Mouse (Mus musculus) kidney, embryonic 14.5 days (tissue): ENCODE data around the gene Sox5. TPM values are rescaled to one million over a fixed set of nuclear protein-coding genes. Genes with fewer than 3 reads are reported as not detected.

Experiments
- ATAC-seq: fragments of 200-750 bp; cut with Nextera tagmentation; 2 replicates; pipeline ENCODE4 v1.8.0; 2017; ENCODE audit warnings: moderate number of reproducible peaks, mild to moderate bottlenecking, moderate TSS enrichment, moderate library complexity; ENCODE audit not compliant: low FRiP score, low TSS enrichment
- H3K27ac ChIP-seq: fragments of 300-500 bp; sonication (generic); 2 replicates; pipeline ENCODE4 v1.5.1; 2014; ENCODE audit warnings: low read depth, mild to moderate bottlenecking, low read length, moderate library complexity, mixed read lengths
- H3K27me3 ChIP-seq: fragments of 300-500 bp; sonication (generic); 2 replicates; pipeline ENCODE4 v1.6.1; 2014; ENCODE audit warnings: mild to moderate bottlenecking, low read length; ENCODE audit not compliant: control insufficient read depth, insufficient read depth
- H3K36me3 ChIP-seq: fragments of 300-500 bp; sonication (generic); 2 replicates; pipeline ENCODE4 v1.6.1; 2014; ENCODE audit warnings: low read length, mixed read lengths; ENCODE audit not compliant: control insufficient read depth, insufficient read depth
- H3K4me1 ChIP-seq: fragments of 300-500 bp; sonication (generic); 2 replicates; pipeline ENCODE4 v1.6.1; 2014; ENCODE audit warnings: low read length, mixed read lengths; ENCODE audit not compliant: control insufficient read depth, insufficient read depth
- H3K4me2 ChIP-seq: fragments of 300-500 bp; sonication (generic); replicated peaks from 2 replicates; pipeline ENCODE4 v1.6.1; 2014; ENCODE audit warnings: low read depth, mild to moderate bottlenecking, low read length
- H3K4me3 ChIP-seq: fragments of 300-500 bp; sonication (generic); 2 replicates; pipeline ENCODE4 v1.5.1; 2014; ENCODE audit warnings: mild to moderate bottlenecking, low read length
- H3K9ac ChIP-seq: fragments of 300-500 bp; sonication (generic); 2 replicates; pipeline ENCODE4 v1.6.1; 2014; ENCODE audit warnings: low read depth, mild to moderate bottlenecking, low read length, moderate library complexity
- H3K9me3 ChIP-seq: fragments of 300-500 bp; sonication (generic); 2 replicates; pipeline ENCODE4 v1.6.1; 2016; ENCODE audit warnings: low read length; ENCODE audit not compliant: control insufficient read depth
- WGBS: fragments of 180-500 bp; shearing (Covaris S2); extraction: QIAGEN DNeasy Blood & Tissue Kit; methylation state at CpG from one replicate; pipeline ENCODE4 v1.1.7; 2014; 5-methylcytosine and 5-hydroxymethylcytosine counted together
- polyA plus RNA-seq: library from polyadenylated mRNA; unstranded; fragments of >200 nt; fragmentation: Nextera tagmentation; extraction: Ambion mirVana; gene quantifications from 2 replicates; pipeline ENCODE4 v1.2.1, GENCODE M21; 2014

Sox5 gene
- polyA plus RNA-seq, 1 experiment from 2014 or later: 13.0 TPM

- Histone ChIP-seq H3K4me2 (no peak overlapping the region), H3K27ac (no peak overlapping the region), H3K9ac (no peak overlapping the region), H3K4me3 (no peak overlapping the region), H3K27me3 (no peaks in the 10 kb centered on the region), H3K9me3 (no peaks in the 10 kb centered on the region; the same call in 1 of the 2 replicates), H3K36me3 (no peaks in the 10 kb centered on the region), H3K4me1 (peaks cover 18% of the 10 kb centered on the region; the same call in 1 of the 2 replicates)
- 44% methylated on average over 6 of the region's 6 CpGs for WGBS
- ATAC-seq: no peak
These were observed 183.3 kb downstream of the Sox5 start for GRCm38 (mm10) chr6:144598324-144598973.

GRCm38 (mm10) chr6:144596536-144597210 is 185.1 kb downstream of the Sox5 start:
- no peaks in the 10 kb centered on the region for H3K9me3 ChIP-seq
- peaks cover 18% of the 10 kb centered on the region; the same call in 1 of the 2 replicates for H3K4me1 ChIP-seq
- H3K4me2 ChIP-seq: no peak overlapping the region
- H3K9ac ChIP-seq: no peak overlapping the region
- 37% methylated on average over 8 of the region's 8 CpGs for WGBS
- peak; percentile 90 for ATAC-seq
- no peak overlapping the region for H3K4me3 ChIP-seq
- H3K27ac ChIP-seq: no peak overlapping the region
- no peaks in the 10 kb centered on the region for H3K27me3 ChIP-seq
- no peaks in the 10 kb centered on the region for H3K36me3 ChIP-seq

GRCm38 (mm10) chr6:144584854-144585253 is 196.9 kb downstream of the Sox5 start:
- Histone ChIP-seq H3K27ac (0 out of 2 replicates have a peak overlapping the region, but pooled peaks have one; percentile 38), H3K36me3 (no peaks in the 10 kb centered on the region), H3K4me1 (no peaks in the 10 kb centered on the region), H3K27me3 (no peaks in the 10 kb centered on the region), H3K4me3 (no peak overlapping the region), H3K9ac (no peak overlapping the region), H3K4me2 (no peak overlapping the region), H3K9me3 (no peaks in the 10 kb centered on the region)
- WGBS: 47% methylated on average over 5 of the region's 5 CpGs
- ATAC-seq: no peak

GRCm38 (mm10) chr6:144584074-144584840 is 197.5 kb downstream of the Sox5 start:
- Histone ChIP-seq H3K36me3 (no peaks in the 10 kb centered on the region), H3K27me3 (no peaks in the 10 kb centered on the region), H3K9ac (no peak overlapping the region), H3K9me3 (no peaks in the 10 kb centered on the region), H3K4me1 (0 out of 2 replicates have a peak, but pooled peaks cover 4% of the 10 kb centered on the region), H3K27ac (0 out of 2 replicates have a peak overlapping the region, but pooled peaks have one; percentile 38), H3K4me2 (no peak overlapping the region), H3K4me3 (no peak overlapping the region)
- ATAC-seq: no peak
- 59% methylated on average over 11 of the region's 11 CpGs for WGBS

- ATAC-seq: no peak
- Histone ChIP-seq H3K36me3 (no peaks in the 10 kb centered on the region), H3K4me1 (0 out of 2 replicates have a peak, but pooled peaks cover 6% of the 10 kb centered on the region), H3K4me3 (no peak overlapping the region), H3K9me3 (no peaks in the 10 kb centered on the region), H3K27ac (no peak overlapping the region), H3K27me3 (no peaks in the 10 kb centered on the region), H3K9ac (no peak overlapping the region), H3K4me2 (no peak overlapping the region)
- 16% methylated on average over 12 of the region's 12 CpGs for WGBS
These were observed 202.5 kb downstream of the Sox5 start for GRCm38 (mm10) chr6:144579301-144579700.

GRCm38 (mm10) chr6:144570850-144571249 is 210.9 kb downstream of the Sox5 start:
- no peak for ATAC-seq
- H3K9ac ChIP-seq: no peak overlapping the region
- no peaks in the 10 kb centered on the region for H3K36me3 ChIP-seq
- H3K27ac ChIP-seq: no peak overlapping the region
- no peak overlapping the region for H3K4me2 ChIP-seq
- H3K27me3 ChIP-seq: no peaks in the 10 kb centered on the region
- H3K4me1 ChIP-seq: no peaks in the 10 kb centered on the region
- no peak overlapping the region for H3K4me3 ChIP-seq
- peaks cover 3% of the 10 kb centered on the region; the same call in 1 of the 2 replicates for H3K9me3 ChIP-seq
- 72% methylated on average over 17 of the region's 17 CpGs for WGBS

- no peak overlapping the region for H3K9ac ChIP-seq
- no peaks in the 10 kb centered on the region for H3K4me1 ChIP-seq
- ATAC-seq: no peak
- no peak overlapping the region for H3K4me2 ChIP-seq
- H3K4me3 ChIP-seq: no peak overlapping the region
- no peak overlapping the region for H3K27ac ChIP-seq
- WGBS: 89% methylated on average over 1 of the region's 1 CpGs
- no peaks in the 10 kb centered on the region for H3K36me3 ChIP-seq
- peaks cover under 1% of the 10 kb centered on the region; the same call in 1 of the 2 replicates for H3K9me3 ChIP-seq
- H3K27me3 ChIP-seq: no peaks in the 10 kb centered on the region
These were observed 215.9 kb downstream of the Sox5 start for GRCm38 (mm10) chr6:144565827-144566226.

- ATAC-seq: no peak
- Histone ChIP-seq H3K9me3 (no peaks in the 10 kb centered on the region), H3K27me3 (no peaks in the 10 kb centered on the region), H3K9ac (no peak overlapping the region), H3K4me3 (no peak overlapping the region), H3K27ac (no peak overlapping the region), H3K4me2 (no peak overlapping the region), H3K36me3 (no peaks in the 10 kb centered on the region), H3K4me1 (no peaks in the 10 kb centered on the region)
- WGBS: 82% methylated on average over 5 of the region's 5 CpGs
These were observed 220.1 kb downstream of the Sox5 start for GRCm38 (mm10) chr6:144561718-144562117.
